Mouse (Mus musculus): ENCODE measurements around the gene Nedd9.

DNA sequence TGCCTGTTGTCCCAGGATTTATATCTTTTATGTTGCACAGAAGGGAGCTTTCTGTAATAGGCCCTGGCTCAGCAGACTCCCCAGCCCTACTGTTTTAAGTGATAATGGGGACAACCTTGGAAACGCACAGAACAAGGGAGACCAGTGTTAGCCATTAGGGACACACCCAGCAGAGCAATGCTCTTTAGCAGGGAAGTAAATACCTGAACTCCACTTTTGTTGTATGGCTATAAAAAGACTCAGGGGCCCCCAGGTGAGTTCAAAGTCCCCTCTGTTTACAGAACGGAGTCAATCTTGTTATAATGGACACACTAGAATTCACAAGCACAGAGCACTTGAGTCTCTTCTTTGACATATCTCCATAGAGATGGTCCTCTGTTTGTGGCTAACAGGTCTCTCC, 28.5 kb downstream of the Nedd9 start:
- TF ChIP-seq CTCF (IDR thresholded peaks at IDR 0.05; ENCODE audit: low read depth) (no peak), EP300 (IDR thresholded peaks at IDR 0.05; ENCODE audit: low read depth) (no peak)

All from heart, postnatal 0 days (tissue).